Mouse (Mus musculus): ENCODE measurements around the gene Tle4. TPM values are rescaled to one million over a fixed set of nuclear protein-coding genes. Genes with fewer than 3 reads are reported as not detected.
"Not testable (repeated sequence)": the region's sequence is repeated elsewhere in the genome, so short reads cannot be mapped to it uniquely, and the experiment has no call there.

Gene Tle4
- polyA plus RNA-seq (2014; fragmentation: Nextera tagmentation; extraction: Ambion mirVana), result 44.7 and 46.4 TPM in 2 replicates

- WGBS, result under 1% methylated on average over 71 of the region's 71 CpGs
- H3K27me3 ChIP-seq (ENCODE audit: control insufficient read depth, insufficient read depth, low read length), result no peaks in the 10 kb centered on the region
- ATAC-seq (replicated peaks; ENCODE audit: low FRiP score), result peak; percentile 96
- H3K9me3 ChIP-seq (ENCODE audit: control insufficient read depth, low read length), result no peaks in the 10 kb centered on the region
- DNase-seq (ENCODE audit: low spot score), result peak; percentile 100
- H3K4me2 ChIP-seq (ENCODE audit: low read depth, low read length, severe bottlenecking), result peak within 1 kb of the TSS; percentile 54
- H3K4me3 ChIP-seq (ENCODE audit: low read depth, low read length), result peak within 1 kb of the TSS; percentile 89
- no peaks in the 10 kb centered on the region for H3K36me3 ChIP-seq (ENCODE audit: control insufficient read depth, insufficient read depth, low read length)
- H3K27ac ChIP-seq (ENCODE audit: low read depth, low read length), result peak within 1 kb of the TSS; percentile 99
- H3K4me1 ChIP-seq (replicated peaks; ENCODE audit: control insufficient read depth, insufficient read depth, low read length), result peaks cover 10% of the 10 kb centered on the region
- H3K9ac ChIP-seq (ENCODE audit: low read length), result peak within 1 kb of the TSS; percentile 87
Measured at GRCm38 (mm10) chr19:14597917-14598689, at the start of gene Tle4. TSS of gene Tle4 (minus strand) at chr19:14598051.

DNA sequence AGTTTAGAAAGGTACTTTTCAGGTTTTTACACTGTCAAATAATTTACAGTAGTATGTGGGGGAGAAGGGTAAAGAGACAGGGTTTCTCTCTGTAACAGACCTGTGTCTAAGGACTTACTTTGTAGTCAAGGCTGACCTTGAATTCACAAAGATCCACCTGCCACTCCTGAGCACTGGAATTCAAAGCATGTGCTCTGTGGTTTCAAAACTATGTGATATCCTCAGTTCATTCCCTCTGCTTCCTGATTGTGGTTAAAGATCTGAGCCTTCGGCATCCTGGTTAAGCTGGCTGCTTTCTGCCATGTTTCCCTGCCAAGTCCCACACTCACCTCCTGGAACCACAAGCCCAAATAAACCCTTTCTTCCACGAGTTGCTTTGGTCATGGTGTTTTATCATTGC is 47.8 kb upstream of the Tle4 start:
- Histone ChIP-seq H3K4me1 (replicated peaks; ENCODE audit: control insufficient read depth, insufficient read depth, low read length) (no peaks in the 10 kb centered on the region), H3K27me3 (ENCODE audit: control insufficient read depth, insufficient read depth, low read length) (no peaks in the 10 kb centered on the region), H3K4me3 (ENCODE audit: low read depth, low read length) (no peak overlapping the region), H3K4me2 (ENCODE audit: low read depth, low read length, severe bottlenecking) (no peak overlapping the region), H3K36me3 (ENCODE audit: control insufficient read depth, insufficient read depth, low read length) (no peaks in the 10 kb centered on the region), H3K27ac (ENCODE audit: low read depth, low read length) (no peak overlapping the region), H3K9ac (ENCODE audit: low read length) (no peak overlapping the region), H3K9me3 (ENCODE audit: control insufficient read depth, low read length) (no peaks in the 10 kb centered on the region)
- DNase-seq (ENCODE audit: low spot score) (no peak), ATAC-seq (replicated peaks; ENCODE audit: low FRiP score) (no peak)
- WGBS, result 76% methylated on average over 2 of the region's 2 CpGs

GRCm38 (mm10) chr19:14644756-14645155 is 46.9 kb upstream of the Tle4 start:
- no peaks in the 10 kb centered on the region for H3K4me1 ChIP-seq (replicated peaks; ENCODE audit: control insufficient read depth, insufficient read depth, low read length)
- H3K27ac ChIP-seq (ENCODE audit: low read depth, low read length), result no peak overlapping the region
- no peaks in the 10 kb centered on the region for H3K9me3 ChIP-seq (ENCODE audit: control insufficient read depth, low read length)
- H3K9ac ChIP-seq (ENCODE audit: low read length), result no peak overlapping the region
- H3K27me3 ChIP-seq (ENCODE audit: control insufficient read depth, insufficient read depth, low read length), result no peaks in the 10 kb centered on the region
- ATAC-seq (replicated peaks; ENCODE audit: low FRiP score) (no peak), DNase-seq (ENCODE audit: low spot score) (no peak)
- WGBS, result 75% methylated on average over 3 of the region's 3 CpGs
- no peak overlapping the region for H3K4me3 ChIP-seq (ENCODE audit: low read depth, low read length)
- H3K36me3 ChIP-seq (ENCODE audit: control insufficient read depth, insufficient read depth, low read length), result no peaks in the 10 kb centered on the region
- no peak overlapping the region for H3K4me2 ChIP-seq (ENCODE audit: low read depth, low read length, severe bottlenecking)

DNA sequence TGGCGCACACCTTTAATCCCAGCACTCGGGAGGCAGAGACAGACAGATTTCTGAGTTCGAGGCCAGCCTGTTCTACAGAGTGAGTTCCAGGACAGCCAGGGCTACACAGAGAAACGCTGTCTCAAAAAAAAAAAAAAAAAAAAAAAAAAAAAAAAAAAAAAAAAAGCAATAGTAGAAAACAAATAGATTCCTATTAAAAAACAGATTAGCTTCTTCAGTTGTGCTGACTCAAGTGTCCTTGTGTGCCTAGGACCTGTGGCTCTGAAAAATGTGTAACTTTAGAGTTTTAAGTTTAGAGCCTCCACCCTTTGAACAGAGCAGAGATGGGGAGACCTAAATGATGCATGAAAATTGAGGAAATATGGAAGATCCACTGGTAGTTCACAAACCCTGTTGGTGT is 45.2 kb upstream of the Tle4 start:
- not testable (repeated sequence) for DNase-seq (ENCODE audit: low spot score); H3K9ac ChIP-seq (ENCODE audit: low read length); H3K27me3 ChIP-seq (ENCODE audit: control insufficient read depth, insufficient read depth, low read length); H3K4me2 ChIP-seq (ENCODE audit: low read depth, low read length, severe bottlenecking); H3K9me3 ChIP-seq (ENCODE audit: control insufficient read depth, low read length); H3K36me3 ChIP-seq (ENCODE audit: control insufficient read depth, insufficient read depth, low read length); ATAC-seq (replicated peaks; ENCODE audit: low FRiP score); H3K27ac ChIP-seq (ENCODE audit: low read depth, low read length); H3K4me1 ChIP-seq (replicated peaks; ENCODE audit: control insufficient read depth, insufficient read depth, low read length); H3K4me3 ChIP-seq (ENCODE audit: low read depth, low read length)
- WGBS, result 94% methylated on average over 4 of the region's 4 CpGs

DNA sequence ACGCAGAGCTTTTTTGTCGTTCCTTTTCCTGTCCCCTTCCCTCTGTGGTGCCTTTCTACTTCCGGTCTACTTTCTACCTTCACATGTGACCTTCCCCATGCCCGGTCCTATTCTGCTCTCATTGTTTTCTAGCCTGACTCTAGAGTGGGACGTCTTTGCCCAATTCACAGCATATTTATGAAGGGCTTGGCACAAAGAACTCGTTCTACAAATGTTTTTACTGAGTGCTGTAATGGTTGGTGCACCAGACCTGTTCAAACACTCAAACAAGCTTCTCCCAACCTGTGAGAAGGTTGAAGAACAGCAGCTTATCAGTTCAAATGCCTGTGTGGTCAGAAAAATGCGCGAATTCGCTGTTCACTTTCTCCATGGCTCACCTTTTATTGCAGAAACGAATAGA is 44.8 kb upstream of the Tle4 start:
- Histone ChIP-seq H3K36me3 (ENCODE audit: control insufficient read depth, insufficient read depth, low read length) (no peaks in the 10 kb centered on the region), H3K4me2 (ENCODE audit: low read depth, low read length, severe bottlenecking) (no peak overlapping the region), H3K27me3 (ENCODE audit: control insufficient read depth, insufficient read depth, low read length) (no peaks in the 10 kb centered on the region), H3K9ac (ENCODE audit: low read length) (no peak overlapping the region), H3K4me3 (ENCODE audit: low read depth, low read length) (no peak overlapping the region), H3K27ac (ENCODE audit: low read depth, low read length) (no peak overlapping the region), H3K4me1 (replicated peaks; ENCODE audit: control insufficient read depth, insufficient read depth, low read length) (no peaks in the 10 kb centered on the region), H3K9me3 (ENCODE audit: control insufficient read depth, low read length) (no peaks in the 10 kb centered on the region)
- ATAC-seq (replicated peaks; ENCODE audit: low FRiP score), result no peak
- DNase-seq (ENCODE audit: low spot score), result no peak
- 88% methylated on average over 10 of the region's 10 CpGs for WGBS

- Histone ChIP-seq H3K4me3 (ENCODE audit: low read depth, low read length) (no peak overlapping the region), H3K27me3 (ENCODE audit: control insufficient read depth, insufficient read depth, low read length) (no peaks in the 10 kb centered on the region), H3K4me2 (ENCODE audit: low read depth, low read length, severe bottlenecking) (no peak overlapping the region), H3K9ac (ENCODE audit: low read length) (no peak overlapping the region), H3K36me3 (ENCODE audit: control insufficient read depth, insufficient read depth, low read length) (no peaks in the 10 kb centered on the region), H3K9me3 (ENCODE audit: control insufficient read depth, low read length) (peaks cover 3% of the 10 kb centered on the region; the same call in 1 of the 2 replicates), H3K27ac (ENCODE audit: low read depth, low read length) (no peak overlapping the region), H3K4me1 (replicated peaks; ENCODE audit: control insufficient read depth, insufficient read depth, low read length) (no peaks in the 10 kb centered on the region)
- 52% methylated on average over 10 of the region's 10 CpGs for WGBS
- no peak for ATAC-seq (replicated peaks; ENCODE audit: low FRiP score)
- no peak for DNase-seq (ENCODE audit: low spot score)
Measured at GRCm38 (mm10) chr19:14635213-14635928, 37.5 kb upstream of the Tle4 start.

GRCm38 (mm10) chr19:14623355-14623754 is 25.5 kb upstream of the Tle4 start:
- ATAC-seq (replicated peaks; ENCODE audit: low FRiP score) (no peak; the same call in 1 of the 2 replicates), DNase-seq (ENCODE audit: low spot score) (no peak)
- Histone ChIP-seq H3K9ac (ENCODE audit: low read length) (no peak overlapping the region), H3K36me3 (ENCODE audit: control insufficient read depth, insufficient read depth, low read length) (no peaks in the 10 kb centered on the region), H3K4me3 (ENCODE audit: low read depth, low read length) (no peak overlapping the region), H3K4me1 (replicated peaks; ENCODE audit: control insufficient read depth, insufficient read depth, low read length) (no peaks in the 10 kb centered on the region), H3K27me3 (ENCODE audit: control insufficient read depth, insufficient read depth, low read length) (no peaks in the 10 kb centered on the region), H3K27ac (ENCODE audit: low read depth, low read length) (no peak overlapping the region), H3K9me3 (ENCODE audit: control insufficient read depth, low read length) (no peaks in the 10 kb centered on the region), H3K4me2 (ENCODE audit: low read depth, low read length, severe bottlenecking) (no peak overlapping the region)
- WGBS, result 33% methylated on average over 4 of the region's 4 CpGs

DNA sequence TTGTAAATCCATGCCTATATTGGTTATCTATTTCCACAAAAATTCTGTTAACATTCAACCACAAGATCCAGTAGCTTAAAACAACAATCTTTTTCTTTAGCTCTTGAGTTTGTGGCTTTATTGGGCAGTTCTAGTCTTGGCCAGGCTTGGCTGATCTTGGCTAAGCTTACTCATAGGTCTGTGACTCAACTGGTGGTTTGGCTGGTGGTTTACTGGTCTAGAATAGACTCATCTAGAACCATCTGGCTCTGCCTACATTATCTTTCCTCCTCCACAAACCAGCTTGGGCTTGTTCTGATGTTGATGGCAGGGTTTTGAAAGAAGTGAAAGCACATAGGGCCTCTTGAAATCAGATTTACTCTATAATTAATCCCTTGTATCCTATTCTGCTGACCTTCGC is 22.7 kb upstream of the Tle4 start:
- DNase-seq (ENCODE audit: low spot score) (no peak), ATAC-seq (replicated peaks; ENCODE audit: low FRiP score) (no peak)
- Histone ChIP-seq H3K27me3 (ENCODE audit: control insufficient read depth, insufficient read depth, low read length) (no peaks in the 10 kb centered on the region), H3K9ac (ENCODE audit: low read length) (no peak overlapping the region), H3K4me3 (ENCODE audit: low read depth, low read length) (no peak overlapping the region), H3K4me2 (ENCODE audit: low read depth, low read length, severe bottlenecking) (no peak overlapping the region), H3K36me3 (ENCODE audit: control insufficient read depth, insufficient read depth, low read length) (no peaks in the 10 kb centered on the region), H3K27ac (ENCODE audit: low read depth, low read length) (no peak overlapping the region), H3K4me1 (replicated peaks; ENCODE audit: control insufficient read depth, insufficient read depth, low read length) (no peaks in the 10 kb centered on the region), H3K9me3 (ENCODE audit: control insufficient read depth, low read length) (no peaks in the 10 kb centered on the region)
- 94% methylated on average over 1 of the region's 1 CpGs for WGBS
